Mouse (Mus musculus) retina, postnatal 7 days (tissue): ENCODE measurements around the gene Ranbp9.
"Not testable (repeated sequence)": the region's sequence is repeated elsewhere in the genome, so short reads cannot be mapped to it uniquely, and the experiment has no call there.

Experiments
- DNase-seq: peaks from one replicate; pipeline ENCODE4 v3.0.0-alpha.2; 2012; ENCODE audit warnings: low read depth, low spot score

Gene Ranbp9

DNA sequence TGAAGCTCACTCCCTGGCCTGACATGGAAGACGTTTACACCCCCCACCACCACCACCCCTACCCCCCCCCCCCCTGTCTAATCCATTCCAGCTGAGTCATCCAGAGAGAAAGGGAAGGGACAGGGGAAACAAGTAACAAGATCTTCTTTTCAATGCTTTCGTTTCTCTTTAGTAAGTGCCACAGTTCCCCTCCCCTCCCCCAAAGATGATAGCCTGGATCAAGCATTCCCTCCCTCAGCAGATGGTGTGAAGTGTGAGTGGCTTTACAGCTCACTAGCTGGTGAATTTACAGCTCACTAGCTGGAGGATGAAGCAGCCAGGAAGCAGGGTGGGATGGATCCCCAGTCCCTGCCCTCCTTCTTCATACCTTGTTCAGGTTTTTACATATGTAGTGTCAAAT, 15.6 kb upstream of the Ranbp9 start:
- DNase-seq, result no peak

DNA sequence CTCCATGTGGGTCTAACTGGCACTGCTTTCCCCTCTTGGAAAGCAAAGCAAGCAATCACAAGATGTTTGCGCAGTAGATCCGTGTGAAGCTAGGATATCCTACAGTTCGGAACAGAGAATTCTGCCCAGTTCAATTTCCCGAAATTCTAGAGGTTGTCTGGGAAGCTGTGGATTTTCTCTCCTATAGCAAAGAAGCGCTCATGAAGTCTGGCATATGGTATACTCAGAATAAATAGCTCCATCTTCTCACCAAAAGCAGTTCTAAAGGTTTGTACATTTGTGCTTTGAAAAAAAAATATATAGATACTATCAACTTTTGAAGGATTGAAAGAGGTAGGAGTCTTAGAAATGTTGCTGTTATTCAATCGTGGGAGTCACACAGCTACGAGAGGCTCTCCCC, 14.6 kb upstream of the Ranbp9 start:
- no peak for DNase-seq

DNA sequence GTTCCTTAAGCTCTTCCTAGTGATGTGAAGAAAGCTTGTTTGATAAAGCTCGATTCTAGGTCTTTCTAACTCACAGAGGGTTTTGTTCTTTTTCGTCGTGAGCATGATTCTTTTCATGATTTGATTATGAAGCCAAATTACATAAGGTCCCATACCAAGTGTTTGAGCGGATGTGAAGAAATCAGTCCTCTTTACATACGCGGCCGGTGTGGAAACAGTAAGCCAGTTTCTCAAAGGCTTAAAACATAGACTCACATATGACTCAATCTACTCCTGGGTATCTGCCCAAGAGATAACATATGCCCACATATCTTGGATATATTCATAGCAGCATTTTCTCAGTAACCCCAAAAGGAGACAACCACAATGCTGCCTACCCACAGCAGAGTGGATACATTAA, 12.6 kb upstream of the Ranbp9 start:
- no peak for DNase-seq

DNA sequence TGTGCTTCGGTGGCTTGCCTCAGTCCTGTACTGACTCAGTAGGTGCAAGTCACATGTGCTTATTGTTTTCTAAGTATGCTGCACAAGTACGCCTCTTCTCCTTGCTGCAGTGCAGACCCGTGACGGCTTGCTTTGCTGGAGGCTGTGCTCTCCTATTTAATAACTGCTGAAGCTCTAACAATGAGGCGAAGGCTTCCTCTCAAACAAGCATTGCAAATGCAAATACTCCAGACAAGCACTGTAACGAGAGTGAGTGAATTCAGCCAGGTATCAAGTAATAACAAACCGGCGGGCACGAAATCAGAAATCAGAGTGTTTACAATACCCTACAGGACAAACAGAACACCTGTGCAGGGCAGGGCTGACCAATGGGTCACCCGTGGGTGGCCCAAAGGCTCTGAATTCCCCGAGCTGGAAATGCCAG, 12.0 kb upstream of the Ranbp9 start:
- no peak for DNase-seq

DNA sequence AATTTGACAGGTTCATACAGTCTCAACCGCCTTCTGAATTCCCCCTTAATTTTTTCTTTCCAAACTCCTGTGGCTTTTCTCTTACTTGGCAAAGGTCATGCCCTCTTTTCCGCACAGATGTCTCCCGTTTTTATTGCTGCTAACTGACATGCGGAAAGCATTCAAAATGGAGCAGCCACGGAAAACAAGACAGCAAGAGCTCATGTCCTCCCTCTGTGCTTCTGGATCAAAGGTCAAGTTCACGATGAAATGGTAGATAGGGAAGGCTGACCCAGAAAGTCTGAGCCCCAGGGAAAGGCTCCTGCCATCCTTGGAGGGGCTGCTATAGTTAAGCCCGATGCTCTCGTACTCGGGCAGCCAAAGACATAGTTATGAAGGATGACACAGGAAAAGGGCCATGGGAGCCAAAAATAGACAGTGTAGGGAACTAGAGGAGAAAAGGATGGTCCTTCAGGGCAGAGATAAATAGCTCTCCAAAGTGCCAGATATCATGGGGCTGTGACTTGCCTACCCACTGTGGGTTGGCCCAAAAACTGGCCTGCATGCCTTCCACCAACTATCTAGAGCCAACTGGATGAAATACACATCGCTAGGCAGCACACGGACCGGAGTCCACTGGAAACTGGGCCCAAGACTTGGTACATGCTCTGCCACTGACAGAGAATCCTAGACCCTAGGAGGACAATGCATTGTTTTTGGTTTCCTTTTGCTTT, 5.6 kb upstream of the Ranbp9 start:
- DNase-seq, result no peak

DNA sequence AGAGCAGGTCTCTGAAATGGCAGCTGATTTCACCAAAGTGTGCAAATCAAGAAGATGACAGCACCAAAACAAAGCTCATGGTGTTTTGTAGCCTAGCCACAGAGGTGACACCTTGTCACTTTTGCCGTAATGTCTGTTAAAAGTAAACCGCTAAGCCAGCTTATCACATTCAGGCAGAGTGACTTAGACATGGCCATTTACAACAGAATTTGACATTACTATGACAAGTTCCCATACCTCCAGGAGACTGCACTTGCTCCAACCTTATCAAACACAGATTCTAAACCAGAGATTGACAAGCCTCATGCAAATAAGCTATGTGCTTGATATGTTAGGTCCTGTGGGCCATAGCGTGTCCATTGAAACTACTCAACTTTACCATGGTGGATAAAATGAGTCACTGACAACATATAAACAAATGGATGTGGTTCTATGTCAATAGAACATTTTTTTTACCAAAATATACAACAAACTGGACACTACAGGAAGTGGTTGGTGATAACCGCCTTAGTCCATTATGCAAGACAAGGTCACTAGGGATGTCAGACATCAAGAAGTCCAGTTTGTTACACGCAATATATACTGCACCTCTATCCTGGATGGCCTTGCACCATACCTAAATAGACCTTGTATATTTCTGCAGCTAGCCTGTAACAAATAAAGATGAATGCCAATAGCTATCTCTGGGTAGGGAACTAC, 4.3 kb upstream of the Ranbp9 start:
- DNase-seq, result no peak

DNA sequence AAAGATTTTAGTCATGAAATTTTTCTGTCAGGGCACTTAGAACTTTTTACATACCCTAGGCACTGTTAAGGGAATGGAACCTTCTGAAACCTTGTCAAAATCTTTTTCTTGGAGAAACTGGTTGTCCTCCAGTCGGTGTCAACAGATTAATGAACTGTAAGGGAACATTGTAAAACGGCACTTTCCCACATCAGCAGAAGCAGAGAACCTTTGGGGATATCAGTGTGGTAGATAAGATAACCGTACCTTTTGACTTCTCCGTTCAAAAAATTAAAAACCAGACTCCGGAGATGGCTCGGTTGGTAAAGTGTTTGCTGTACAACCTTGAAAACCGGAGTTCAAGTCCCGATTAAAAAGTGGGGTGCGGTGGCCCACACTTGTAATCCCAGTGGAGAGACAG, 1.7 kb upstream of the Ranbp9 start:
- no peak for DNase-seq

DNA sequence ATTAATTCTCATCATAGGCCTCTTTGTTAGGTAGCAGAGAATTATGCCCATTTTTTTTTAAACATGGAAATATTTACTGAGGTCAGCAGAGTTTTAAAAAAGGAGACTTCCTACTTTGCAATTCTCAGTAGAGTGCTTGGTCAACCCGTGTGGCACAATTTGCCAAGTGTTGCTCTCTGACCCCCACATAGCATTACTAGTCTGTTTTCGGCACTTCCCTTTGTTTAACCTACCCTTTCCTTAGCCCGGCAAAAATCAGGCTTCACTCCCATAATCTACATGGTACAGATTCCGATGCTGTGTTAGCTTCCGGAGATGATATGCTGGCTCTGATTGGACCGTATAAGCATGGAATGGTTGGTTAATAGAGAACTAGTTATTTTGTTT, 770 bp upstream of the Ranbp9 start:
- DNase-seq, result no peak

DNA sequence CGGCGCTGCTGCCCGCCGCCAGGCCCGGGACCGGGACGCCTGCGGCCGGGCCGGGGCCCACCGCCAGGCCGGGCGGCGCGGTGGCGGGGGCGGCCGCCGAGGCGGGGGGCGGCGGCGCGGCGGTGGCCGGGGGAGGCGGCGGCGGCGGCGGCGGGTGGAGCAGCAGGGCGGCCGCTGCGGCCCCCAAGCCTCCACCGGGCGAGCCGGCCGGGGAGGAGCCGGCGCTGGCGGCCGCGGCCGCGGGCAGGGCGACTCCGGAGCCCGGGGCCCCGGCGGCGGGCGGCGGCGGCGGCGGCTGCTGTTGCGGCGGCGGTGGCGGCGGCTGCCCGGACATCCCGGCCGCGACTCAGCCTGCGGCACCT, 506 bp downstream of the Ranbp9 start:
- DNase-seq, result no peak

DNA sequence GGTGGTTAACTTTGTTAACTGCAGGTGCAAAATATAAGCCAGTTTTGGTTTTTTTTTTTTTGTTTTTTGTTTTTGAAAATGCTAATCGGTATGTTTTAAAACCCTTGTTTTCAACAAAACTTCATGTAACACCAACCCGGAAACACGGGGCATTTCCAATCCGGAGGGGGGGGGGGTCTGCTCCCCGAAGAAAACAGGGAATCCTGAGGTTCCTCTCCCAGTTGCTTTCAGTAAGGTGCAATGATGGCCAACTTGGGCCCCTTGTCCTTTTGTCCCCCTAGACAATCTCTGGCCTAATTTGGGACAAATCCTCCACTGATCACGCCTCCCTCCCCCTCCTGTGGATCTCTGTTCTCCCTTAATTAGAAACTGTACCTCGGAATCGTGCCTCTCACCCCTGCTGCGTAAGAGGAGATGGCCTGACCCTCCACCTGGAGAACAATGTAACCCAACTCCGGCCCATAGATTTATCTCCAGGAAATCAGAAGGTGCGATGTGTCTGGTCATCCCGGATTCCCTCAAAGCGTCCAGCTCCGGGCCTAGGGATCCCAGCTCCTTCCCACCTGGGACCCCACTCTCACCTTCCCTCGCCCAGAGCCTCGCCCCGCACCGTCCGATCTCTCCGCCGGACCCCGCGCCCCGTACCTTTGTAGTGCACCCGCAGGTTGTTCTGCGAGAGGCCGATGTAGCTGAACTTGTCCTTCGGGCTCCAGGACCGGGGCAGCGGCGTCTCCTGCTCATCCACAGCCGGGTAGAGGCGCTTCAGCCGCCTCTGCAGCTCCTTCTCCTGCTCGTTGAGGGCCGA, 1.1 kb downstream of the Ranbp9 start:
- no peak for DNase-seq

DNA sequence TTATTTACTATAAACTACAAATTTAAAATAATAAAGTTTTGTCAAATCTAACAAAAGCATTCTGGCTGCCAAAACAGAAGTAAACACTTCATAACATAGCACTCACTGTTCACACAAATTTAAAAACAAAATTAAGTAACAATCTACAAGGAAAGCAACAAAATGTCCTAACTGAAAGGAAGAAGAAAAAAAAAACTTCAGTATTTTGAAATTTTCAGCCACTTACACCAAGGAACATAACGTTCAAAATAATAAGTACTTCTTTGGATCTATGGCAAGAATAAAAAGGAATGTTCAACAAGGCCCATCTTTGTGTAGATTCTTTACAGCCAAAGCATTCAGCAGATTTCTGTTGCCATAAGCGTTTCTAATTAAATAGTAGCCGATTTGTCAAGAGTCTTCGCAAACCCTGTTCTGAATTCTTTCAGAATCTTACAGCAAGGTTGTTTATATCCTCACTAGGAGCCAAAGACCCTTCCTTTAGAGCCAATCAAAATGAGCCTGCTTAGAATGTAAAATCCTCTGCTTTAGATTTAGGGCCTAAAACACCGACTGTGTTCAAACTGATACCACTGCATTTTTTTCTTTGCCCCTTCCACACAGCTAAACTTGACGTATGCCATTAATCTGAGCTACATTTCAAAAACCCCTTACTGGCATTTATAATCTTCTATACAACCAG, 1.9 kb downstream of the Ranbp9 start:
- no peak for DNase-seq

DNA sequence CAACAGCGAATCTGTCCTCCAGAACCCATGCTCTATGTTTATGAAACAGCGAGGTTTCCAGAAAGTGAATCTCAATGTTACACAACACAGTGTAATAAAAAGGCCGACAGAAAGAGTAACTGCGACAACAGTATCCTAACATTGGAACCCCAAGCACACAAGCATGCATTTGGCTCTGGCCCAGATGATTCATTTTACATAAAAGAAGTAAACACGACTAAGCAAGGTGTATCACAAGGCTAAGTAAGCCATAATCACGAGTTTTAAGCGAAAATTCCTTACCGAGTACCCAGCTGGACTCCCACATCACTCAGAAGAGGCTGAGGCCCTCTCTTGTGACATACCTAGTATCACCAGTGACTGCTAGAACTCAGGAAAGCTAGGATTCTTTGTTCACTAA, 2.5 kb downstream of the Ranbp9 start:
- no peak for DNase-seq

DNA sequence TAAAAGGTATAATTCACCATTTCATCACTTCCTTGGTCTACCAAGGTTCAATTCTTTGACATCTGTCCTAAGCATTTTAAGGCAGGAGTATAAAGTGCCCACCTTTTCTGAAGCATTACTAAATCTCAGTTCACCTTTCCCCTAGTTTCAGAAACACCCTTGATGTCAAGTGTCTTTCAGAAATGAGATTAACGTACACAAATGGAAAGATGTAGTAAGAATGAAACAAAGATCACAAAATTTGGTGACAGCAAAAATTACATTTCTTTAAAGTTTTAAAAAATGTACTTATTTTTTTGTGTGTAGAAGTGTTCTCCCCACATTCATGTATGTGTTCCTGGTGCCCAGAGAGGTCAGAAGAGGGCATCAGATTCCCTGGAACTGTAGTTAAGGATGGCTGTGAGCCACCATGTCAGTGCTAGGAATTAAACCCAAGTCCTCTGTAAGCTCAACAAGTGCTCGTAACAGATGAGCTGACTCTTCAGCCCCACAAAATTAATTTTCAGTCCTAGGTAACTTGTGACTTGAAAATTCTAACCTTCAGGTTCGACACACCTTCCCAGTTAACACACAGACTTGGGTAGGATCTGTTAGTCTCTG, 3.9 kb downstream of the Ranbp9 start:
- DNase-seq, result no peak

DNA sequence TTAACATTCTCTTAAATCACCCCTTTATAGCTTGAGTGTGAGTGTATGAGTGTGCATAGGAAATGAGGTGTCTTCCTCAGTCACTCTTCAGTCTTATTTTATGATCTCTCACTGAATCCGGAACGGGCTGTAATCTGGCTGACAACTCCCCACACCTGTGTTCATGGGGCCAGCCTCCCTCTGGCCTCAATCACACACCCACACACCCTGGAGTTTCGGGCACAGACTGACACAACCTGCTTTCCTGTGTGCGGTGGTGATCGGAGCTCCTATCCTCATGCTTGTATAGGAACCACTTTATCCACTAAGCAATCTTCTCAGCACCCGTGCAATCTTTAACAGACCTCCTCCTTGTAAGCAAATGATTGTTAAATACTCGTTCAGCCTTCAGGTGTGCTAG, 4.9 kb downstream of the Ranbp9 start:
- no peak for DNase-seq

DNA sequence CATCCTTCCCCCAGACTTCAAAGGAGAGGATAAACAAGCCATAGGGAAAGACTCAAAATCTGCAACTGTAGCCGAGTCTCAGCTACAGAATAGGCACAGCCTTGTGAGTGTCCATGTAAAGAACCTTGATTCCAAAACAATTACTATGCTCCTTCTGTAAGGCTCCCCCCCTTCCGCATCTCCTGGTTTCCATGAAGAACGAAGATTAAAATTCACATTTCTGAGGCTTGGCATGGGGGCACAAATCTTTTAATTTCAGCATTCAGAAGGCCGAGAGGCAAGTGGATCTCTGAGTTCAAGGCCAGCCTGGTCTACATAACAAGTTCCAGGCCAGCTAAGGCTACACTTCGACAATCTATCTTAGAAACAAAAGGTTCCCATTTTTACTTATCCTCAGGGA, 6.4 kb downstream of the Ranbp9 start:
- no peak for DNase-seq

DNA sequence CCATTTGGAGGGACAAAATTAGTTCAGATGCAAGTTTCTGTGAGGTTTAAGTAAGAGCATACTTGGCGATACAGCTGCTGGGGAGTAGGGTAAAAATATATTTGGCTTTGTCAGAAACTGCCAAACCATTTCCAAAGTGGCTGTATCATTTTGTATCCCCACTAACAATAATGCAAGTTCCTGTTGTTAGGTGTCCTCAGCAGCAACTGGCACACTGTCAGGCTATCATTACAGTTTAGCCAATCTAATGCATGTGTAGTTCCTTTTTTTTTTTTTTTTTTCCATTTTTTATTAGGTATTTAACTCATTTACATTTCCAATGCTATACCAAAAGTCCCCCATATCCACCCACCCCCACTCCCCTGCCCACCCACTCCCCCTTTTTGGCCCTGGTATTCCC, 9.2 kb downstream of the Ranbp9 start:
- DNase-seq, result not testable (repeated sequence)

DNA sequence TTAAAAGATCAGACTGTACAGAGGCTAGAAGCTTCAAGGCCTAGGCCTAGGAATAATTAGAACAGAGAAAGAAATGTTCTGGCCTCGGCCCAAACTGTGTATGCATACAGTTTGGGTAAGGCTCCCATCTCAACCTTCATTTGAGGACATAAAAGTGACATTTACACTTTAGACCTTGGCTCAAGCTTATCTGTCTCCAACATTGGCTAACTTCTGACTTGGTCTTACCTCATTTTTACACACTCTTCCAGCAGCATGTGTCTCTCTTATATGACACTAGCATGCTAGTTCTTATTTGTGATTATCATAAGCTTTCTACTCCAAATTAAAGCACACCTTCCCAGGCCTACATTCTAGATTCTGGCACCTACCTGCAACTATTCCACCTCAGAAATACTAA, 11.5 kb downstream of the Ranbp9 start:
- no peak for DNase-seq

DNA sequence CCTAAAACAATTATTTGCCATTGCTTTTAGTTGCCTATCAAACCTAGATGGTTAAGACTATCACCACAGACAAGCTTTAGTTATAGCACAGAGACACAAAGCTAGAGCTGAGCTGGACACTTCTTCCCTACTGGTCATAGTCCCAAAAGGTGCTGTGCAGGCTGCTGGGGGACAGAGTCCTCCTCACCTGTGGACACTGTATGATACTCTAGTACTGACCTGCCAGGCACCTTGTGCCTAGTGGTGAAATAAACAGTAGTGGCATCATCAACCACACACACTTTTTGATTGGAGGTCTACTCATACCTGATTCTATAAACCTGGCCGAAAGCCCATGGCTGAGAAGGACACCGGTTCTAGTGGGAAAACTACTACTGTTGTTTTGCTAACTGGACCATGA, 16.5 kb downstream of the Ranbp9 start:
- no peak for DNase-seq

DNA sequence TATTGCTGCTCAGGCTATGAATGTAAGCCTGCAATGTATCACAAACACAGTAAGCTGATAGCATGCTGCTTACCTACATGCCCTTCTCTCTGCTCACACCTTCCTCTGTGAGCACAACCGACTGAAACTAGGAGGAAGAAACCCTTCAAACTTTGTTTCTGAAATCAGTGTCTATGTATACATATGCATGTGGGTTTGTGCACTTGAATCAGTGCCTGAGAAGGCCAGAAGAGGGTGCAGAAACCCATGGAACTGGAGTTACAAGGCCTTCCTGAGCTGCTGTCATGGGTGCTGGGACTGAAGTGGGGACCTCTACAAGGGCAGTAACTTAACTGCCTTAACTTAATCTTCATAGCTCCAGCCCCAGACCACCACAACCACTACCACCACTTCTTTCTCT, 23.9 kb downstream of the Ranbp9 start:
- DNase-seq, result no peak

DNA sequence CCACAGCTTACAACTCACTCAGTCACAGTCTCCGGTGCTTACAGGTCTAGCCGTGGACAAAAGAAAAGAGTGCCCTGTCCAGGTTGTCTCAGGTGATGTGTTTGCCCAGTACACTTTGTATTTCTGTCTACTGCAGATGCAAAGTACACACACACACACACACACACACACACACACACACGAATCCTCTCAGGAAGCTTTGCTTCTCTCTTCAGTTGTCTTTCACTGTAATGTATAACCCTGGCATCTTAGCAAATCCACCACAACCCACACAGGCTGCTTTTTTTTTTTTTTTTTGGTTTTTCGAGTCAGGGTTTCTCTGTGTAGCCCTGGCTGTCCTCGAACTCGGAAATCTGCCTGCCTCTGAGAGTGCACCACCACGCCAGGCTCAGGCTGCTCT, 26.7 kb downstream of the Ranbp9 start:
- DNase-seq, result no peak

DNA sequence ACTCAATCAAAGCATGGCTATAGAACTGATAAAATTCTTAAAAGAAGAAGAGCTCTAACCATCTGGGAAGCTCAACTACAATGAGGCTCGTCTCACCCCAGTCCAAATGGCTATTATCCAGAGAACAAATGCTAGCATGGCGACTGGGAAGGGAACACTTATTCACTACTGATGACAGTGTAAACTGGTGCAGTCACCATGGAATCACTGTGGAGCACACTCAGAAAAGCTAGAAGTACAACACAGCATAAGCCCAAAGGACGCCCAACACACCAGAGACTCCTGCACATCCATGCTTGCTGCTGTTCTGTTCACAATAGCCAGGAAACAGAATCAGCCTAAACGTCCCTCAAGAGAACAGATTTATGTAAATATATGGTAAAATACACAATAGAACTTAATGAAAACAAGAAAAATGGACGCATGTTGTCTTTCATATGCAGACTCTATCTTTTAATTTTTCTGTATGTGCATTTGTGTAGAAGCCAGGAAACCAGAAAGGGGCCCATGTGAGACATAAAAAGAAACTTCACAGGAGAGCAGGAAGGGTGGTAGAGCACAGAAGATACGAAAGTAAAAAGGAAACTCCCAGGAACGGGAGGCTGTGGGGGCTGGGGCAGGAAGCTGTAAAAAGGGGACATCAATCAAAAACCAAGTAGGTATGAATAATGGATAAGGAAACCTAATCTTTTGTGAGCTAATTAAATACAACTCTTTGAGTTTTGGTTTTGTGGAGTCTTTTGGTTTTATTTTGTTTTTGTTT, 28.1 kb downstream of the Ranbp9 start:
- no peak for DNase-seq
